In the genomic region with DNA sequence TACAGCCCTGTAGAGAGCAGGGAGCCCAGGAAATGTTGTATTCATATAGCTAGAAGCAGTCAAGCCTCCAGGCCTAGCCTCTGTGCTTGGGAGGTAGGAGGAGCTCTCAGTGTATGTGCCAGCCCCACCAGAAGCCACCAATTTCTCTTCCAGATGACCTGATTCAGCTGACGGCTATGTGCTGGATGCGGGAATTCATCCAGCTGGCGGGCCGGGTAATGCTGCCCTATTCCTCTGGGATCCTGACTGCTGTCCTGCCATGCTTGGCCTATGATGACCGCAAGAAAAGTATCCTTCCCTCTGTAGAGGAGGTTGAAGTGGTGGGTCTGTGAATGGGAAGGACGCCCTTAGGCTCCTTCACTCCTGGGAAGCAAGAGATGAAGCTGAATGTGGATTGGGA, we compare ENCODE assay signal across 17 mouse cellular contexts. TPM values are rescaled to one million over a fixed set of nuclear protein-coding genes. Genes with fewer than 3 reads are reported as not detected.
DNase-seq lines count a peak whose midpoint lies in the region.
"Had no signal": no experiment of that assay in that cellular context is flagged by ENCODE, and none has a peak within 500 bp of the region (broad histone marks: within the 10 kb centered on the region; RNA-seq: fewer than 3 reads in every experiment).

No protein-coding gene starts in this region.

- peak; percentile 59 for DNase-seq in adrenal gland, postnatal 10 days
- no peak for DNase-seq in adrenal gland, postnatal 4 days (ENCODE audit: low spot score in 2 of 2)
- DNase-seq in gastrocnemius, postnatal 14 days = peak; percentile 46
- no peak for DNase-seq in gastrocnemius, postnatal 10 days
- DNase-seq in retina, postnatal 1 day = peak; percentile 18
- DNase-seq in retina, embryonic 14.5 days (ENCODE audit: low spot score) = no peak
- DNase-seq in lung, postnatal 36 days = no peak
- DNase-seq: B cell, adult 2 months; cerebellum, adult 18-20 months; cerebellum, adult 9-10 months; cerebellum, postnatal 14 days; embryo, embryonic 11 days; heart, adult 18-20 months; heart, postnatal 10 days; heart, postnatal 36 days; kidney, adult 11 months; kidney, adult 8-10 months had no signal

- intact Hi-C loops in gastrocnemius, postnatal 14 days (cut with DNase I; ENCODE audit: low total_unique reads) = no loop called here

RNA-seq across cellular contexts. Expression of a gene that starts 17.8 kb away (rescaled TPM):
- 10 to 100 TPM; 20.7 to 28.0 TPM for total RNA-seq in adrenal gland, postnatal 10 days (2021)
- 10 to 100 TPM; 29.9 to 30.0 TPM for total RNA-seq in adrenal gland, postnatal 4 days (2021)
- total RNA-seq in gastrocnemius, postnatal 14 days (2021) = 10 to 100 TPM; 12.5 to 15.4 TPM
- 10 to 100 TPM; 16.1 to 18.7 TPM for total RNA-seq in gastrocnemius, postnatal 10 days (2021)

Comparison
In these comparisons a context has a peak if more than half of its experiments do, and no peak if none do; other contexts are left out.
1. DNase-seq: peak in adrenal gland, postnatal 10 days (single experiment), gastrocnemius, postnatal 14 days (single experiment) and retina, postnatal 1 day (single experiment); none in adrenal gland, postnatal 4 days (0 of 2), gastrocnemius, postnatal 10 days (single experiment), retina, embryonic 14.5 days (single experiment) and lung, postnatal 36 days (single experiment).